Mouse (Mus musculus) limb, embryonic 14.5 days (tissue): Measurements from ENCODE around the gene Bcas2. TPM values are rescaled to one million over a fixed set of nuclear protein-coding genes. Genes with fewer than 3 reads are reported as not detected.

Experiments
- ATAC-seq: fragments of 200-750 bp; cut with Nextera tagmentation; 2 replicates; pipeline ENCODE4 v1.8.0; 2017; ENCODE audit warnings: low read depth, moderate number of reproducible peaks, moderate TSS enrichment; ENCODE audit not compliant: low FRiP score
- DNase-seq: peaks from one replicate; pipeline ENCODE4 v3.0.0-alpha.2; 2015; ENCODE audit warnings: low spot score
- H3K27ac ChIP-seq: fragments of 300-500 bp; sonication (generic); replicated peaks from 2 replicates; pipeline ENCODE4 v1.5.1; 2014; ENCODE audit warnings: low read depth, mild to moderate bottlenecking, low read length, moderate library complexity, mixed read lengths
- H3K27me3 ChIP-seq: fragments of 300-500 bp; sonication (generic); 2 replicates; pipeline ENCODE4 v1.6.1; 2014; ENCODE audit warnings: low read length, mixed read lengths; ENCODE audit not compliant: control insufficient read depth, insufficient read depth
- H3K36me3 ChIP-seq: fragments of 300-500 bp; sonication (generic); 2 replicates; pipeline ENCODE4 v1.6.1; 2014; ENCODE audit warnings: mild to moderate bottlenecking, low read length, moderate library complexity, mixed read lengths; ENCODE audit not compliant: control insufficient read depth, insufficient read depth
- H3K4me1 ChIP-seq: fragments of 300-500 bp; sonication (generic); 2 replicates; pipeline ENCODE4 v1.6.1; 2014; ENCODE audit warnings: antibody characterized with exemption, low read length, mixed read lengths; ENCODE audit not compliant: control insufficient read depth, insufficient read depth
- H3K4me2 ChIP-seq: fragments of 300-500 bp; sonication (generic); replicated peaks from 2 replicates; pipeline ENCODE4 v1.6.1; 2014; ENCODE audit warnings: low read depth, mild to moderate bottlenecking, low read length, moderate library complexity; ENCODE audit not compliant: severe bottlenecking
- H3K4me3 ChIP-seq: fragments of 300-500 bp; sonication (generic); replicated peaks from 2 replicates; pipeline ENCODE4 v1.5.1; 2014; ENCODE audit warnings: low read length
- H3K9ac ChIP-seq: fragments of 300-500 bp; sonication (generic); 2 replicates; pipeline ENCODE4 v1.6.1; 2014; ENCODE audit warnings: mild to moderate bottlenecking, low read depth, low read length, moderate library complexity; ENCODE audit not compliant: severe bottlenecking
- H3K9me3 ChIP-seq: fragments of 300-500 bp; sonication (generic); 2 replicates; pipeline ENCODE4 v1.6.1; 2016; ENCODE audit warnings: low read length; ENCODE audit not compliant: control insufficient read depth
- POLR2A ChIP-seq: fragments of 200-500 bp; IDR thresholded peaks from 2 replicates; pipeline ENCODE4 v1.8.0; 2012; ENCODE audit warnings: inconsistent platforms, mild to moderate bottlenecking, moderate library complexity, borderline replicate concordance; ENCODE audit not compliant: insufficient read depth, insufficient read length; ENCODE audit errors: extremely low read depth
- WGBS: fragments of 180-500 bp; shearing (Covaris S2); extraction: QIAGEN DNeasy Blood & Tissue Kit; methylation state at CpG from one replicate; pipeline ENCODE4 v1.1.7; 2014; 5-methylcytosine and 5-hydroxymethylcytosine counted together
- polyA plus RNA-seq, 2 experiments: library from polyadenylated mRNA; depleted of rRNA in 1 of 2; stranded (reverse) in 1 of 2; unstranded in 1 of 2; fragments of >200 nt; fragmentation: Nextera tagmentation in 1 of 2; extraction: Ambion mirVana in 1 of 2; gene quantifications; 2 replicates each; pipeline versions ENCODE4 v1.2.1 to v1.2.3; 2012 to 2014

Bcas2 gene
- polyA plus RNA-seq (2012; rRNA removed) (99.9 and 155 TPM in 2 replicates), polyA plus RNA-seq (2014; fragmentation: Nextera tagmentation; extraction: Ambion mirVana) (161 and 163 TPM in 2 replicates)

DNA sequence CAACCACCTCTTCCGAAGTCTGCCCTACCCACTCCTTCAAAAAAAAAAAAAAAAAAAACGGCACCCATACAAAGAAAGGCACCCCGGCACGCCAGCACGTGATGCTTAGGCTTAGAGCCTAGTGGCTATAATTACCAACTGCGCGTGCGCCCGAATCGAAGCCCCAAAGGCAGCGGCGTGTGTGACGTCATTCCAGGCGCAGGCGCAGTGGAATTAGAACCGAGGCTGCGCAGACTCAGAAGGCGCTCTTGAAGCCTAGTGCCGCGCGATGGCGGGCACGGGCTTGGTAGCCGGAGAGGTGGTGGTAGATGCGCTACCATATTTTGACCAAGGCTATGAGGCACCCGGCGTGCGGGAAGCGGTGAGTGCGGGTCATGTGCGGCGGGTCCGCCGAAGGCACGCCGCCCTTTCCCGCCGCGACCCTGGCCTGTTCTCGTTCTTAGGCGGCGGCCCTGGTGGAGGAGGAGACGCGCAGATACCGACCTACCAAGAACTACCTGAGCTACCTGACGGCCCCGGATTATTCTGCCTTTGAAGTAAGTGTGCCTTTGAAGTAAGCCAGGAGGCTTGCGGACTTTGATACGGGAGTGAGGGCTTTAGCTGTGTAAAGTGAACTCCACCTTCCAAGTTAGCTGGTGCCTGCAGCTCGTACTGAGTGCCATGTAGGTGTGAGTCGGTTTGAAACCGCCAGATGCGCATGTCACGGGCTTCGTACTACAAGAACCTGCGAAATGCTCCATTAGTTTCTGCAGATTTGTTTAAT lies at the start of gene Bcas2:
Bcas2 (plus strand) TSS at position 151 of the 763 bp plus-strand sequence.
- Histone ChIP-seq H3K9ac (peak within 1 kb of the TSS; percentile 83), H3K4me3 (peak within 1 kb of the TSS; percentile 89), H3K9me3 (no peaks in the 10 kb centered on the region), H3K27ac (peak within 1 kb of the TSS; percentile 56), H3K27me3 (no peaks in the 10 kb centered on the region), H3K4me2 (peak within 1 kb of the TSS; percentile 62), H3K4me1 (peaks cover 9% of the 10 kb centered on the region; the same call in 1 of the 2 replicates), H3K36me3 (peaks cover 35% of the 10 kb centered on the region)
- peak; percentile 94; the same call in 1 of the 2 replicates for TF ChIP-seq POLR2A
- DNase-seq (peak; percentile 99), ATAC-seq (peak; percentile 96)
- under 1% methylated on average over 56 of the region's 56 CpGs for WGBS

GRCm38 (mm10) chr3:103123636-103124035 lies 47.8 kb upstream of the Bcas2 start:
- no peak for DNase-seq
- ATAC-seq, result no peak
- 81% methylated on average over 3 of the region's 3 CpGs for WGBS
- Histone ChIP-seq H3K36me3 (no peaks in the 10 kb centered on the region), H3K27me3 (no peaks in the 10 kb centered on the region), H3K9me3 (no peaks in the 10 kb centered on the region), H3K9ac (no peak overlapping the region), H3K4me3 (no peak overlapping the region), H3K4me1 (0 out of 2 replicates have a peak, but pooled peaks cover 2% of the 10 kb centered on the region), H3K4me2 (no peak overlapping the region), H3K27ac (no peak overlapping the region)
- no peak for TF ChIP-seq POLR2A

DNA sequence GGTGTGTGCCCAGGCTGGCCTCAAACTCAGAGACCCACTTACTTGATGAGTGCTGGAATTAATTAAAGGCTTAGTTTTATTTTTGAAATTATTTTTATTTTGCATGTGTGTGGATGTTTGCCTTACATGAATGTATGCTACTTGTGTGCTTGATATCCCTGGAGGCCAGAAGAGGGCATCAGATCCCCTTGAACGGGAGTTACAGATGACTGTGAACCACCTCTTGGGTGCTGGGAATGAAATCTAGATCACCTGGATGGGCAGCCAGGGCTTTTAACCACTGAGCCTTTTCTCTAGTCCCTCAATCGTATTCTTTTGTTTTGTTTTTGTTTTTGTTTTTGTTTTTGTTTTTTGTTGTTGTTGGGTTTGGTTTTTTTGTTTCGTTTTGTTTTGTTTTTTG lies 45.3 kb upstream of the Bcas2 start:
- H3K36me3 ChIP-seq, result no peaks in the 10 kb centered on the region
- no peak overlapping the region for H3K9ac ChIP-seq
- TF ChIP-seq POLR2A, result no peak
- ATAC-seq (no peak), DNase-seq (no peak)
- no peaks in the 10 kb centered on the region for H3K27me3 ChIP-seq
- no peak overlapping the region for H3K4me3 ChIP-seq
- no peak overlapping the region for H3K27ac ChIP-seq
- H3K4me1 ChIP-seq, result peaks cover 16% of the 10 kb centered on the region
- 93% methylated on average over 3 of the region's 3 CpGs for WGBS
- no peaks in the 10 kb centered on the region for H3K9me3 ChIP-seq
- H3K4me2 ChIP-seq, result no peak overlapping the region

- Histone ChIP-seq H3K9me3 (no peaks in the 10 kb centered on the region), H3K4me3 (no peak overlapping the region), H3K4me2 (no peak overlapping the region), H3K4me1 (peaks cover 16% of the 10 kb centered on the region), H3K36me3 (no peaks in the 10 kb centered on the region), H3K9ac (no peak overlapping the region), H3K27me3 (no peaks in the 10 kb centered on the region), H3K27ac (no peak overlapping the region)
- TF ChIP-seq POLR2A, result no peak
- no peak for DNase-seq
- WGBS, result 48% methylated on average over 2 of the region's 2 CpGs
- ATAC-seq, result no peak
Observed at GRCm38 (mm10) chr3:103127177-103127576, 44.3 kb upstream of the Bcas2 start.

DNA sequence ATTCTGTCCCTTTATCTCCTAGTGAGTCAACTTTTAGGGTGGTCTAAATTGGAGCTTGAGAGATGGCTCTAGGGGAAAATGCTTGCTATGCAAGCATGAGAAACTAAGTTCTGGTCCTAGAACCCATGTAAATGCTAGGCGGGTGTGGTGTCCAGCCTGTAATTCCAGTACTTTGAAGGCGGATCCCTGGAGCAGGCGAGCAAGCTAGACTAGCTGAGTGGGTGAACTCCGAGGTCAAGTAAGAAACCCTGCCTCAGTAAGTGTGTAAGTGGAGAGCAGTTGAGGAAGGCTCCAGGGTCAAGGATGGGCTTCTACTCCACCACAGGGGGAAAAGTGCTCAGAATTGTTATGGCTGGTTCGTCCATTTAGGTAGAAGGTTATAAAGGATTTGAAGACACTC lies 43.7 kb upstream of the Bcas2 start:
- TF ChIP-seq POLR2A, result no peak
- no peak overlapping the region for H3K4me2 ChIP-seq
- H3K4me1 ChIP-seq, result peaks cover 16% of the 10 kb centered on the region
- H3K36me3 ChIP-seq, result no peaks in the 10 kb centered on the region
- ATAC-seq (no peak), DNase-seq (no peak)
- H3K27me3 ChIP-seq, result no peaks in the 10 kb centered on the region
- H3K27ac ChIP-seq, result 0 out of 2 replicates have a peak overlapping the region, but pooled peaks have one; percentile 14
- 75% methylated on average over 5 of the region's 5 CpGs for WGBS
- H3K9ac ChIP-seq, result no peak overlapping the region
- no peaks in the 10 kb centered on the region for H3K9me3 ChIP-seq
- no peak overlapping the region for H3K4me3 ChIP-seq

DNA sequence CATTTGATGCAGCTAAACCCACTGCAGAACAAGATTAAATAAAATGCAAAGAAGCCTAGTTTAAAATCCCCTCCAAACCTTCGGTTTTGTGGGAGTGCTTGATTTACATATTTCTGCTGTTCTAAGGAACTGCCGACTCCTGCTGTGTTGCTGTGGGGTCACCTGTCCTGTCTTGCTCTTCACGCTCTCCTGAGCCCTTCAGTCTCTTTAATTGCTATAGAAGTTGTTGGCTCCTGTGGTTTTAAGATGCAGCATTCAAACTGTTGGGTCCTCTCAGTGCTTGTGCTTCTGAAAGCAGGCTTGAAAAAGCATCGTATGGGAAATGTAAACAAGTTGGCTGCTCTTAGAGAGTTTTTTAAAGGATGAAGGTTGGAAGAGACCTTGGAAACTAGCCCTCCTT lies 43.2 kb upstream of the Bcas2 start:
- WGBS, result 38% methylated on average over 4 of the region's 4 CpGs
- DNase-seq (no peak), ATAC-seq (no peak)

More for the DNA sequence above, 43.2 kb upstream of the Bcas2 start:
- H3K4me2 ChIP-seq, result no peak overlapping the region
- H3K27ac ChIP-seq, result no peak overlapping the region
- no peaks in the 10 kb centered on the region for H3K36me3 ChIP-seq
- TF ChIP-seq POLR2A, result no peak
- H3K4me1 ChIP-seq, result peaks cover 16% of the 10 kb centered on the region
- no peaks in the 10 kb centered on the region for H3K27me3 ChIP-seq
- no peak overlapping the region for H3K4me3 ChIP-seq
- no peak overlapping the region for H3K9ac ChIP-seq
- no peaks in the 10 kb centered on the region for H3K9me3 ChIP-seq
